Mouse (Mus musculus) lung, postnatal 0 days (tissue): Measurements from ENCODE around the gene Xrcc5.

Experiments
- CTCF ChIP-seq: IDR thresholded peaks from 2 replicates; pipeline ENCODE4 v1.5.1; 2016; ENCODE audit warnings: antibody characterized with exemption, mild to moderate bottlenecking
- EP300 ChIP-seq: IDR thresholded peaks from 2 replicates; pipeline ENCODE4 v1.6.1; 2016; ENCODE audit warnings: antibody characterized with exemption, mild to moderate bottlenecking, control low read depth

DNA sequence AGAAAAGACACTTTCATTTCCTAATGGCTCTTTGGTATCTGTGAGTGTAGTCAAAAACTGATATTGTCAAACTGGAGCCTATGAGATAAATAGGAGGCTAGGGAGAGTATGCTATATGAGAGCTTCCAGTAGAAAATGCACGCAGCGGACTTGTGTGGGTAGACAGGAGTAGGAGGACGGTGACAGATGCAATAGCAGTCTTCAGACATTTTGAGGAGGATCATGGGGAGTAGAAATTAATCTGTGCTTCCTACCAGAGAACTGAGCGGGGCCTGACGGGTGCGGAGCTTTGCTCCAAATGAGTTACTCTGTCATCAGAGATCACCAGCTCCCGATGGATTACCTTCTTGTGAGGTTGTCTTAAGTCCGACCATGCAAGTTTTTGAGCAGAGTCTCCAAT is 29.6 kb downstream of the Xrcc5 start:
- TF ChIP-seq CTCF (no peak), EP300 (no peak)
